Mouse (Mus musculus) forebrain, embryonic 10.5 days (tissue): ENCODE results near the gene Cdc42bpg. TPM values are rescaled to one million over a fixed set of nuclear protein-coding genes. Genes with fewer than 3 reads are reported as not detected.

ENCODE experiments used
- DNase-seq: peaks from one replicate; pipeline ENCODE4 v3.0.0-alpha.2; 2017; ENCODE audit warnings: low spot score; ENCODE audit errors: extremely low spot score
- H3K27ac ChIP-seq: fragments of 300-500 bp; sonication (generic); 2 replicates; pipeline ENCODE4 v1.5.1; 2016; ENCODE audit warnings: mild to moderate bottlenecking
- H3K27me3 ChIP-seq: fragments of 300-500 bp; sonication (generic); 2 replicates; pipeline ENCODE4 v1.6.1; 2016; ENCODE audit warnings: mild to moderate bottlenecking; ENCODE audit not compliant: poor library complexity, severe bottlenecking
- H3K36me3 ChIP-seq: fragments of 300-500 bp; sonication (generic); replicated peaks from 2 replicates; pipeline ENCODE4 v1.6.1; 2016; ENCODE audit warnings: mild to moderate bottlenecking, moderate library complexity
- H3K4me1 ChIP-seq: fragments of 300-500 bp; sonication (generic); 2 replicates; pipeline ENCODE4 v1.6.1; 2016
- H3K4me3 ChIP-seq: fragments of 300-500 bp; sonication (generic); 2 replicates; pipeline ENCODE4 v1.5.1; 2016; ENCODE audit warnings: mild to moderate bottlenecking, moderate library complexity
- H3K9me3 ChIP-seq: fragments of 300-500 bp; sonication (generic); 2 replicates; pipeline ENCODE4 v1.6.1; 2016; ENCODE audit warnings: mild to moderate bottlenecking, moderate library complexity
- WGBS: fragments of 180-500 bp; shearing (Covaris S2); methylation state at CpG from one replicate; pipeline ENCODE4 v1.1.7; 2016; 5-methylcytosine and 5-hydroxymethylcytosine counted together
- polyA plus RNA-seq: library from polyadenylated mRNA; unstranded; fragments of >200 nt; fragmentation: Nextera tagmentation; extraction: Ambion mirVana; gene quantifications from 2 replicates; pipeline ENCODE4 v1.2.1, GENCODE M21; 2016

Gene Cdc42bpg
- polyA plus RNA-seq, 1 experiment from 2014 or later, result 0.24 TPM

GRCm38 (mm10) chr19:6331178-6331577, 24.9 kb downstream of the Cdc42bpg start:
- no peaks in the 10 kb centered on the region for H3K9me3 ChIP-seq
- H3K27me3 ChIP-seq, result no peaks in the 10 kb centered on the region
- H3K27ac ChIP-seq, result no peak overlapping the region; the same call in 1 of the 2 replicates
- no peak for DNase-seq
- peaks cover 24% of the 10 kb centered on the region for H3K4me1 ChIP-seq
- no peaks in the 10 kb centered on the region for H3K36me3 ChIP-seq
- WGBS, result 74% methylated on average over 5 of the region's 5 CpGs
- H3K4me3 ChIP-seq, result peak overlapping the region; percentile 39; the same call in 1 of the 2 replicates

- peak; percentile 69 for DNase-seq
- Histone ChIP-seq H3K4me3 (peak overlapping the region; percentile 39), H3K4me1 (peaks cover 31% of the 10 kb centered on the region), H3K36me3 (peaks cover 4% of the 10 kb centered on the region), H3K27ac (peak overlapping the region; percentile 72), H3K9me3 (no peaks in the 10 kb centered on the region), H3K27me3 (no peaks in the 10 kb centered on the region)
- WGBS, result 26% methylated on average over 13 of the region's 13 CpGs
Observed at GRCm38 (mm10) chr19:6331719-6332516, 25.7 kb downstream of the Cdc42bpg start.

GRCm38 (mm10) chr19:6333761-6334595, 27.7 kb downstream of the Cdc42bpg start:
- no peak for DNase-seq
- no peaks in the 10 kb centered on the region for H3K27me3 ChIP-seq
- peak overlapping the region; percentile 91 for H3K27ac ChIP-seq
- H3K36me3 ChIP-seq, result peaks cover 25% of the 10 kb centered on the region
- 79% methylated on average over 9 of the region's 9 CpGs for WGBS
- H3K4me3 ChIP-seq, result peak overlapping the region; percentile 86
- no peaks in the 10 kb centered on the region for H3K9me3 ChIP-seq
- peaks cover 41% of the 10 kb centered on the region for H3K4me1 ChIP-seq

GRCm38 (mm10) chr19:6334673-6335457, 28.6 kb downstream of the Cdc42bpg start, which contains the start of gene Men1:
Gene Men1 (plus strand): TSS chr19:6334979.
- Histone ChIP-seq H3K36me3 (peaks cover 34% of the 10 kb centered on the region), H3K9me3 (no peaks in the 10 kb centered on the region), H3K27me3 (no peaks in the 10 kb centered on the region), H3K4me3 (peak within 1 kb of the TSS; percentile 86), H3K4me1 (peaks cover 48% of the 10 kb centered on the region), H3K27ac (peak within 1 kb of the TSS; percentile 91)
- under 1% methylated on average over 43 of the region's 43 CpGs for WGBS
- DNase-seq, result peak; percentile 95

DNA sequence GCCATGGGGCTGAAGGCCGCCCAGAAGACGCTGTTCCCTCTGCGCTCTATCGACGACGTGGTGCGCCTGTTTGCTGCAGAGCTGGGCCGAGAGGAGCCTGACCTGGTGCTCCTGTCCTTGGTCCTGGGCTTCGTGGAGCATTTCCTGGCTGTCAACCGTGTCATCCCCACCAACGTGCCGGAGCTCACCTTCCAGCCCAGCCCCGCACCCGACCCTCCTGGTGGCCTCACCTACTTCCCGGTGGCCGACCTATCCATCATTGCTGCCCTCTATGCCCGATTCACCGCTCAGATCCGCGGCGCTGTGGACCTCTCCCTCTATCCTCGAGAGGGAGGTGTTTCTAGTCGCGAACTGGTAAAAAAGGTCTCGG, 29.2 kb downstream of the Cdc42bpg start:
- H3K36me3 ChIP-seq, result peaks cover 39% of the 10 kb centered on the region
- H3K4me1 ChIP-seq, result peaks cover 54% of the 10 kb centered on the region
- H3K27me3 ChIP-seq, result no peaks in the 10 kb centered on the region
- H3K4me3 ChIP-seq, result peak overlapping the region; percentile 86
- under 1% methylated on average over 25 of the region's 25 CpGs for WGBS
- no peak for DNase-seq
- no peaks in the 10 kb centered on the region for H3K9me3 ChIP-seq
- H3K27ac ChIP-seq, result peak overlapping the region; percentile 91

GRCm38 (mm10) chr19:6336920-6337319, 30.7 kb downstream of the Cdc42bpg start:
- Histone ChIP-seq H3K4me1 (peaks cover 66% of the 10 kb centered on the region), H3K4me3 (peak overlapping the region; percentile 86), H3K27me3 (no peaks in the 10 kb centered on the region), H3K36me3 (peaks cover 39% of the 10 kb centered on the region), H3K27ac (no peak overlapping the region), H3K9me3 (no peaks in the 10 kb centered on the region)
- DNase-seq, result no peak
- WGBS, result 95% methylated on average over 10 of the region's 10 CpGs

- Histone ChIP-seq H3K36me3 (peaks cover 47% of the 10 kb centered on the region), H3K27ac (no peak overlapping the region), H3K9me3 (no peaks in the 10 kb centered on the region), H3K4me3 (0 out of 2 replicates have a peak overlapping the region, but pooled peaks have one; percentile 86), H3K4me1 (peaks cover 69% of the 10 kb centered on the region), H3K27me3 (no peaks in the 10 kb centered on the region)
- WGBS, result 98% methylated on average over 7 of the region's 7 CpGs
- DNase-seq, result no peak
Observed at GRCm38 (mm10) chr19:6338171-6338570, 31.9 kb downstream of the Cdc42bpg start.

- Histone ChIP-seq H3K27me3 (no peaks in the 10 kb centered on the region), H3K27ac (no peak overlapping the region), H3K9me3 (no peaks in the 10 kb centered on the region), H3K36me3 (peaks cover 53% of the 10 kb centered on the region), H3K4me1 (peaks cover 69% of the 10 kb centered on the region), H3K4me3 (no peak overlapping the region)
- WGBS, result 93% methylated on average over 11 of the region's 11 CpGs
- DNase-seq, result no peak
Observed at GRCm38 (mm10) chr19:6338716-6339115, 32.5 kb downstream of the Cdc42bpg start.

DNA sequence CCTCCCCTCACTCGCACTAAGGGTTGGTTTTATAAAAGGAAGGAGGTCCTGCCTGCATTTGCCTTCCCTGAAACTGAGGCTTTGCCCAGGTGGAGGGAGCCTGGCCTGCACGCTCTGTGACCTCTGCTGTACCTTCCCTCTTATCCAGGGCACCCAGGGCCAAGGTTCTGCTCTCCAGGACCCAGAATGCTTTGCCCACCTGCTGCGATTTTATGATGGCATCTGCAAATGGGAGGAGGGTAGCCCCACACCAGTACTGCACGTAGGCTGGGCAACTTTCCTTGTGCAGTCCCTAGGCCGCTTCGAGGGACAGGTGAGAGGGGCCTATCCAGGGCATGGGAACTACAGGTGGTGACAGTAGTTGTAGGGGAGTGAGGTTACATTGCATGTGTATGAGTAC, 32.9 kb downstream of the Cdc42bpg start:
- Histone ChIP-seq H3K4me3 (no peak overlapping the region), H3K27me3 (no peaks in the 10 kb centered on the region), H3K36me3 (peaks cover 57% of the 10 kb centered on the region), H3K27ac (no peak overlapping the region), H3K4me1 (peaks cover 64% of the 10 kb centered on the region), H3K9me3 (no peaks in the 10 kb centered on the region)
- 98% methylated on average over 6 of the region's 6 CpGs for WGBS
- DNase-seq, result no peak

- no peaks in the 10 kb centered on the region for H3K9me3 ChIP-seq
- H3K27ac ChIP-seq, result no peak overlapping the region
- no peak for DNase-seq
- 70% methylated on average over 15 of the region's 15 CpGs for WGBS
- peaks cover 59% of the 10 kb centered on the region for H3K4me1 ChIP-seq
- no peaks in the 10 kb centered on the region for H3K27me3 ChIP-seq
- H3K4me3 ChIP-seq, result 0 out of 2 replicates have a peak overlapping the region, but pooled peaks have one; percentile 3
- H3K36me3 ChIP-seq, result peaks cover 65% of the 10 kb centered on the region
Observed at GRCm38 (mm10) chr19:6339890-6340504, 33.7 kb downstream of the Cdc42bpg start.

GRCm38 (mm10) chr19:6340524-6341452, 34.5 kb downstream of the Cdc42bpg start, which contains the start of gene Map4k2:
Gene Map4k2 (plus strand): TSS chr19:6341135.
- WGBS, result 7% methylated on average over 72 of the region's 72 CpGs
- Histone ChIP-seq H3K9me3 (no peaks in the 10 kb centered on the region), H3K27ac (peak within 1 kb of the TSS; percentile 84), H3K27me3 (no peaks in the 10 kb centered on the region), H3K4me1 (peaks cover 54% of the 10 kb centered on the region), H3K36me3 (peaks cover 73% of the 10 kb centered on the region), H3K4me3 (peak within 1 kb of the TSS; percentile 77)
- peak; percentile 69 for DNase-seq
